Mouse (Mus musculus): ENCODE data around the gene Tsc22d2.
"Not testable (repeated sequence)": the region's sequence is repeated elsewhere in the genome, so short reads cannot be mapped to it uniquely, and the experiment has no call there.

The Tsc22d2 gene

DNA sequence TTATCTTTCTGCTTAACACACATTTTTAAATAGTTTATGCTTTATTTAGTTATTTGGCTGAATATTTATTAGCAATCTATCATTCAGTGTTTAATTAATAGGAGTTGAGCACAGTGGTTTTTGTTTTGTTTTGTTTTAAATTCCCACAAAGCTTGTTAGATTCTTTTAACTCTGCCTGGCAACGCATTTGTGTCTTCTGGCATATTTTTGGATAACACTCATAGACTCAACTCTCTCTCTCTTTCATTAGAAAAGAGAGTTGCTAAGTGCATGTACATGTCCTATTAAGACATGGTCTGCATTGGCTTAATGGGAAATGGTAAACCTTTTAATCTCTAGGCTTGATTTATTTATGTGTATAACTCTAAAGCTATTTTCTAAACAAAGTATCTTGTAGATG lies 14.3 kb downstream of the Tsc22d2 start:
- CTCF ChIA-PET = no interaction called here

DNA sequence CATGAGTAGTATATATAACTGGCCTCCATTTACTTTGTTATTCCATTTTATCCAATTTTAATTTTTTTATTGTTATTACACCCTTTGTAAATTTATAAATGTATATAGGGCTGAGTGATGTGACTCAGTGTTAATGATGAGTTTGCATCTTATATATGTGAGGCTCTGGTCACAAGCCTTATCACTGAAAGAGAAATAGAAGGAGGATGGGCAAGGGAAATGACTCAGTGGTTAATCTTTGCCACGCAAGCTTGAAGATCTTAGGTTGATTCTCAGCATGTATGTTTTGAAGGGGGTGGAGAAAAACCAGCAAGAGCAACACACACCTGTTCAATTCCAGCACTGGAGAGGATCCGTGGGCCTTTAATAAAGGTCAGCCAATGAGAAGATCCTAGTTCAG lies 19.9 kb downstream of the Tsc22d2 start:
- CTCF ChIA-PET = no interaction called here

DNA sequence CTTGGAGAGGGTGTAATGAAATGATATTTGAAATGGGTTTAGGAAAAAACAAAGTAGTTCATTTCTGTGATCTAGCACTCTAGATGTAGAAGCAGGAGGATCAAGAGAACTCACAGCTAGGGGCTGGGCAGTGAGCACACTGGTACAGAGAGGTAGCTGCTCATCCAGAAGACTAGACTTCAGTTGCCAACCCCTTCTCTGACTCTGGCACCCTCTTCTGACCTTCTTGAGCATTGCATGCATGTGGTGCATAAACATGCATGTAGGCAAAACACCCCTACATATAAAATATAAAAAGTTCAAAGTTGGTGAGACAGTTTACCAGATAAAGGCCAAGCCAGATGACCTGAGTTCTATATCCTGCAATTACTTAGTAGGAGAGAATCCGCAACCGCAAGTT lies 33.7 kb downstream of the Tsc22d2 start:
- CTCF ChIA-PET = interaction anchor here (0.6 kb wide), 1 partner anchor 23 kb away, joined by 3 read pairs; no protein-coding TSS in a partner anchor

DNA sequence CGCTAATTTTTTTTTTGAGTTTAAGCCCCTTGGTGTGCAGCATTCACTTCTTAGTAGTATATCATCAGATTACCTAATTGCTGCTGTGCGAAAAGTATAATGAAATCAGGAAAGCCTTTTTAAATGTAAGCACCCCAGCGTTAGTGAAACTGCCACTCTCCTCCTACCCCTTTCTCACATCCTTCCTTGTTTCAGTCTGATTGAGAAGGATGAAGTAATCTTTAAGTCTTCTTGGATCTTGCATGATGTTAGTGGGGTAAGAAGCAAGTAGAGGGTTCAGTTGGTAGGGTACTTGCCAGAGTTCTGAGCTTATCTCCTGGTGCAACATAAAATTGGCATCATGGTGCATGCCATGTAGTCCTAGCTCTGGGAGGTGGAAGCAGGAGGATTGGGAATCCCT lies 35.0 kb downstream of the Tsc22d2 start:
- CTCF ChIA-PET = no interaction called here

DNA sequence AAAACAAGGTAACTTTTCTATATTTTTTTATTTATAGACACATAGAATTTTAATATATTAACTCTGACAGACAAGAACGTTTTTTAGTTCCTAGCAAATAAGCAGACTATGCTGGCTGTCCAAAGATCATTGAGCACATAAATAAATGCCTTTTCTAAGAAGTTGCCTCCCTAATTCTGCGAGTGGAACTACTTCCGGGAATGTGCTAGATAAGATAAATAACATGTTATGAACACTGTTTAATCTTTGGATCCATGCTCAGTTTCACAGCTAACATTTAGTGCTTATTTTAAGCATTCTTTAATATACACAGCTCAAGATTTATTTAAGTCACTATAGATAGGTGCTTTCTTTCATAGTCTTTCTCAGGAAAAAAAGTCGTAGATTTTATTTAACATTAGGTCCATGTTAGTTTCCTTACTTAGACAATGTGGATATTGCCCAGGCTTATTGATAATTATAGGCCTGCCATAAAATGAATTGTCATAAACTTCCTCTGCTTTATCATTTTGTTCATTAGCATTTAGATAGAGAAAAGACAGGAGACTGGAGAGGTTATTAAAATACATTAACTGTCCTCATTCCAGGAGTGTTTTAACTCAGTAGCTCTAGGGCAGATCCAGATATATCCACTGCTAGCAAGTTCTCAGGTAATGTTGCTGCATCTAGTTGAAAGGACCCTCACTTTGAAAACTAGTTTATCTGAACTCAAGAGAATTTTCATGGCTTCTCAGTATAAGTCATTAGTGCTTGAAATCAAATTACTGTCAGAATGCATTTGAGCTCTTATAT lies 40.1 kb downstream of the Tsc22d2 start:
- CTCF ChIA-PET = interaction anchor here (0.7 kb wide), 1 partner anchor 18 kb away, joined by 4 read pairs; no protein-coding TSS in a partner anchor

DNA sequence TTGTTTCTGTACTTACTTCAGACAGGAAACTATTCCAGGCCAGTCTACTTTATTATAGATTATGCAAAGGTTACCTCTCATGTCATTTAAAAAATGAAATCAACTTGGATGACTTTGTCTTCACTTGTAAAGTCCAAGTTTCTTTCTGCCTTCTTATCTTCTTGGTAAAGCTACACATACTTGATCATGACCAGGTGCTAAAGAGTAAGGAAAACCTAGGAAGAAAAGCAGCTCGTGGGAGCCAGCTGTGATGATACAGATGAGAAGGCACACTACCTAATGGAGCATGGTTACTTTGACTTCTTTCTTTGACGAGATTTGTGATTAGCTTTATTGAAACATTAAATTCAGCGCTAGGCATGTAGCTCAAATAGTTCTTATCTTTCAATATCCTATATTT lies 40.7 kb downstream of the Tsc22d2 start:
- CTCF ChIA-PET = no interaction called here

DNA sequence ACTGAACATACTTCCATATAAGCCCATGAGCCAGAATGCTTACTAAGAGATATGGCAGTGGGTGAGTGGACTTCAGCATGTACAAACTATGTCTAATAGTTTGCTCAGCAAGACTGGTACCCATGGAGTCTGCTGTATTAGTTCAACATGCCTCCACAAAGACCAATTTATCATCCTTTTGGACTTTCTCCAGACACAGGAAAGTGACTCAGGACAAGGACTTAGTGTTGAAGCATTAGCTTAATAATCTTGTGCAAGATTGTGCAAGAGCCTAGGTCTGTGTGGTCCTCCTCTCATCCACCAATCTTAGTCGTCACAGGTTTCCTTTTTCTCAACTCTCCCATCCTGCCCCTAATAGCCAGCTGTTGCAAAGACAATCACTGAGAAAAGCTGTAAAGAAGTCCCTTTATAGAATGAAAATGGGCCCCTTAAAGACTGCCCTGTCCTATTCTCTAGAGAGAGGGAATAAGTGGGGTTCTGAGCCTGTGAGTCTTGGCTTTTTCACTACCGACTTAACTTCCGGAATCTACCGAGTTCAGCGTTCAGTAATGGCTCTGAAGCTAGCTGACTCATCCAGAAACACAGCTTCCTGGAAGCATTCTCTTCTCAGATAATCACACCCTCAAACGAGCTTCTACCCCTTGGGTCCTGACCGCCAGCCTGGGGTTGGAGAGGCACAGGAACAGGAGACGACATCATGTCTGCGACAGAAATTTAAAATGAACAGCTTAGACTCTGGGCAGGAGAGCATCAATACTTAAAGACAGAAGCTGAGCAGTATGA lies 55.3 kb downstream of the Tsc22d2 start:
- CTCF ChIA-PET = no interaction called here

DNA sequence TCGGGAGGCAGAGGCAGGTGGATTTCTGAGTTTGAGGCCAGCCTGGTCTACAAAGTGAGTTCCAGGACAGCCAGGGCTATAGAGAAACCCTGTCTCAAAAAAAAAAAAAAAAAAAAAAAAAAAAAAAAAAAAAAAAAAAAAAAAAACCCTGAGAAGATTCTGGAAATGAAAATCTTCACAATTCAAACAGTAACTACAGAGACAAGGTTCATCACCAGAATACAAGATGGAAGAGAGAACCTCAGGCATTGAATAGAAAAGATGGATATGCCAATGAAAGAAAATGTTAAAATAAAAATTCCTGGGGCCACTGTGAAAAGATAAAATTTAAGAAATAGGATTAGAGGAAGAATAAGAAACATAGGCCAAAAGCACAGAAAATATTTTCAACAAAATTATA lies 60.8 kb downstream of the Tsc22d2 start:
- CTCF ChIA-PET = not testable (repeated sequence)

DNA sequence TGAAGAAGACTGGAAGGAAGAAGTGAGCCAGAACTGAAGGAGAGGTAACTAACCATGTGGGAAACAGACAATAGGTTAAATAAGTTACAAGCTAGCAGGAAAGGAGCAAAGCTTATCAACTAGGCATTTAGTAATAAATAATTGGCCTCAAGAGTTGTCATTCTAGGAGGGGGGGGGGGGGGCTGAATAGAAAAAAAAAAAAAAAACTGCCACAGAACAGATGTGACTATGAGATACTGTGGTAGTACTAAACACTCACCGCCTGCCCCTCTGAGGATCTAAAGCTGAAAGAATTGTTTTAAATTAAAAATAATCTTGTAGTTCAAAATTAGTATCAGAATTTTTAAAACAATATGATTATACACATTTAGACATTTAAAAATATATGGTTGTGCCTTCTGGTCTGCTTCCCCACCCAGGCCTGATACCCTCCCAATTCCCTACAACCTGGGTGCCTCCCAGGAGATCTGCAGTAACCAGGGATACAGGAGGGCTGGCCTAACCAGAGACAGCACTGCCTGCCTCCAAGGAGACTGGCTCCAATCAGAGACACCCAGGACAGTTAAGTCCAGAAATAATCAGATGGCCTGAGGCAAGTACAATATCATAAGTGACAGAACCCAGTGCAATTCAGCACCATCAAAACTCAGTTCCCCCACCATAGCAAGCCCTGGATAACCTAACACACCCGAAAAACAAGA lies 64.4 kb downstream of the Tsc22d2 start:
- CTCF ChIA-PET = no interaction called here

DNA sequence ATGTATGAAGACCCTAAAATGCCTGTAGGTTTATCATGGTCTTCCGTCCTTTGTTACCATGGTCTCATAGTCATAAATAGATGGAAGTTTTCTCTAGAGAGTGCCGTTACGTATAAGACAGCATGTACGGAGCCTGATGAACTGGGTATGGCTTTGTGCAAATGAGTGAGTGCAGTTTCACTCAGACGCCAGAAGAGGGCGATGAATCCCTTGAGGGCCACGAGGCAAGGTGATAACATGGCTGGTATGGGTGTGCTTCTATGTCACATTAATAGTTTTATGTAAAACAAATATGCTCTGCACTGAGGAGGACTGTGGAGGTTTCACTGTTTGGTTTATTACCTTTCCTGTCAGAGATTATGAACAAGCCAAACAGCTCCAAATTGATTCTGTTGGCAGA lies 71.4 kb downstream of the Tsc22d2 start:
- CTCF ChIA-PET = no interaction called here

DNA sequence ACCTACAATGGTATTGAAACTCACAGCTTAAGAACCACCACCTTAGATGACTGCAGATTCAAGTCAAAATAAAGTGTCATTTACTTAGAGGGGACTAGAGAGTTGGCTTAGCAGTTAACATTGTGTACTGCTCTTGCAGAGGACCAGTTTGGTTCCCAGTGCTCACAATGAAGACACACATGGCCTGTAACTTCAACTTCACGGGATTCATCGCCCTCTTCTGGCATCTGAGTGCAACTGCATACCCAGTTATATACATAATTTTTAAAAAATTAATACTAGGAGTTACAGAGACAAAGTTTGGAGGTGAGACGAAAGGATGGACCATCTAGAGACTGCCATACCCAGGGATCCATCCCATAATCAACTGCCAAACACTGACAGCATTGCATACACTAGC lies 72.6 kb downstream of the Tsc22d2 start:
- CTCF ChIA-PET = no interaction called here

DNA sequence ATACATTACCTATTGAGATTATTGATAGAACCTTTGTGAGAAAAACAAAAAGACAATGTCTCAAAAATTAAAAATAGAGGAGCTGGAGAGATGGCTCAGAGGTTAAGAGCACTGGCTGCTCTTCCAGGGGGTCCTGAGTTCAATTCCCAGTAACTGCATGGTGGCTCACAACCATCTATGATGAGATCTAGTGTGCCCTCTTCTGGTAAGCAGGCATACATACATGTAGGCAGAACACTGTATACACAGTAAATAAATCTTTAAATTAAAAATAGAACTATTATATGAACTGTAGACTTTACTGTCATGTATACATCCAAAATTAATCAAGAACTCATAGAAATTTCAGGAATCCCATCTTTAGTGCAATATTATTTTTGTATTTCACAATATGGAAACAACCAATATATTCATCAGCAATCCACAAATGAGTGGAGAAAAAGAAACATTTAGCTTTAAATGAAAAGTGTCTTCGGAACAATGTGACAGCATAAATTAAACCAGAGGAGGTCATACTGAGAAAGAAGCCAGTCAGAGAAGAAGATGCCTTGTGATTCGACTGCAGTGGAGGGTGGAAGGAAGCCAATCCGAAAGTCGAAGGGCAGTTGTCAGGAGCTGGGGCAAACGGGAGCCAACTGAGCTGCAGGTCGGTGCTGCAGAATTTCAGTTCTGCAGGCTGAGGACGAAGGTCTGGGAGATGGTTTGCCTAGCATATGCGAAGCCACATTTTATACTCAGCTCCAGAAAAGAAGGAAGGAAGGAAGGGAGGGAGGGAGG lies 73.7 kb downstream of the Tsc22d2 start:
- CTCF ChIA-PET = interaction anchor here (0.8 to 0.9 kb wide), 2 partner anchors 19 to 41 kb away, joined by 3 read pairs; no protein-coding TSS in a partner anchor

DNA sequence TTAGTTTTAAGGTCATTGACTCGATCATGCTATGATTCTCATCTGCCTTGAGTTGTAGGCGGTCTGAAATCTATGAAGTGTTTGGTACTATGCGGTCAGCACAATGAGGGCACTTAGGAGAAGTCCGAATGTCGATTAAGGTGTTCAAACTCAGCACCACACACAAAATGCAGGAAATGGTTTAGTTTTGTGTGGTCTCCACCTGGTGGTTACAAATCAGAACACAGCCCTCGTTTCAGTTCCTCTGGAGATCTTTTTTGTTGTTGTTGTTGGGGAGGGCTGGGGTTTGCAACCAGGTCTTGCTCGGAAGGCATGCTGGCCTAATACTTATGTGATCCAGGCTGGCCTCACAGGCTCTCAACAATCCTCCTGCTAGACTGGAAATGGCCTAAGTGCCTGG lies 76.3 kb downstream of the Tsc22d2 start:
- CTCF ChIA-PET = no interaction called here

DNA sequence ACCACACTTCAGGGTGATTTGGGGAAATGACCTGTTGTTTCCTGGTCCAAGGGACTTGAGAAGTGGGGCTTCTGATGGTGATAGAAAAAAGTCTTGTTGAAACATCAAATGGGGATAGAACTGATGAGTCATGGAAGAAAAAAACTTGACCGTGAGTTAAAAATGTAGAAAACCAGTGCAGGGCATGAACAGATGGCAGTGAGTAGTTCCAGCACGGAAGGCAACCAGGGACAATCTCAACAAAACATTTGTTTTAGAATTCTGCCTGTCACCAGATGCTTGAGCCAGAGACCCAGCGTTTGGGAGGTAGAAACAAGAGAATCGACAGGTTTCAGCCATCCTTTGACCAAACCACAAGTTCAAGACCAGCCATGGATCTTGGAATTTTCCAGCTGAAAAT lies 79.1 kb downstream of the Tsc22d2 start:
- CTCF ChIA-PET = no interaction called here

DNA sequence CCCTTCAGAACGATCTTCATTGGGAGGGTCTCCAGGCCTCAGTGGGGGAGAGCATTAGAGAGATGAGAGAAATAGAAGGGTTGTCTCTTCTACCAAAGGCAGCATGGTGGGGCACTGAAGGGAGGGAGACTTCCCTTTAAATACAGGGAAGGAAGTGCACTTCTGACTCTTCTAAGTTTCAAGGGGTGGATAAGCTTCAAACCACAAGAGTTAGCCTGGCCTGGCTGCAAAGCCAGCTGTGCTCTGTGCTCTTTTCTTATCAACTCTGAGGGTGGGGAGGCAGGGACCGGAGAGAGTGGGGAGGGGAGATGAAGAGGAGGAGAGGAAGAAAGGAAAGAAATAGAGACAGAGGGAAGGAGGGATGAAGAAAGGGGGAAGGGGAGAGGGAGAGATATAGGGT lies 87.4 kb downstream of the Tsc22d2 start:
- CTCF ChIA-PET = interaction anchor here (0.7 to 1.1 kb wide), 2 partner anchors 80 to 162 kb away, joined by 4 to 7 read pairs; no protein-coding TSS in a partner anchor

DNA sequence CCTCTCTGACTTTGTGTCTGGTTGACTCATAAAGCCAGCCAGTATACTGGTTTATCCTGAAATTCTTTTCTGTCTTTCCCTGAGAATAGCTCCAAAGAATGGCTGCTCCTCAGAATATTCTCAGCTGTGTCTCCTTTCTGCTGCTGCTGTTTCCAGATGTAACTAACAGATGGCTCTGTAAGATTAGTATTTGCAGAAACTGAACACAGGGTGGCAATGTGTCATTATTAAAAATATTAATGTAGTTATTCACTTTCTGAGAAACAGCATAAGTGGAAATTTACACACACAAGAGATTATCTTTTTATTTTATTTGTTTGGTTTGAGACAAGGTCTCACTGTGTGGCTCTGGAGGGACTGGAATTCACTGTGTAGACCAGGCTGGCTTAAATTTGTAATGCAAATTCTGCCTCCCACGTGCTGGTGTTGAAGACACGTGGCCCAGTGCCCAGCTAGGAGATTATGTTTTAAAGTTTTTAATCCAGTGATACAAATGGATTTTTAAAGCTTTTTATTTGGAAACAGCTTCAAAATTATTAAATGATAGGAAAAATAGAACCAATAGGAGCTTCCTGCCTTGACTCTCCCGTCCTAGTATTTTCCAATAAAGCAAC lies 89.3 kb downstream of the Tsc22d2 start:
- CTCF ChIA-PET = no interaction called here

DNA sequence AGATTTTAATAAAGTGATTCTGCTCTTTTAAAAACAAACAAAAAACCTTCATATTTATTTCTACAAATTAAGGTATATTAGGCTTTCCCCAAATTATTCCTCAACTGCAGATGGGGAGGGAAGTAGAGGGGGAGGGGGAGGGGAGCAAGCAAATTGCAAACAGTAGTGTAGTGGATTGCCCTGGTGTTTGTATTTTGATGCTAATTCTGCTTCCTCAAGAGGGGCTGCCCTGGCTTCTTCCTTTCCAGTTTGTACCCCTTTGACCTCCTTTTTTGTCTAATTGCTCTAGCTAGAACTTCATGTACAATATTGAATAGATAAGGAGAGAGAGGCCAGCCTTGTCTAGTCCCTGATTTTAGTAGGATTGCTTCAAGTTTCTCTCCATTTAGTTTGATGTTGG lies 90.2 kb downstream of the Tsc22d2 start:
- CTCF ChIA-PET = no interaction called here

DNA sequence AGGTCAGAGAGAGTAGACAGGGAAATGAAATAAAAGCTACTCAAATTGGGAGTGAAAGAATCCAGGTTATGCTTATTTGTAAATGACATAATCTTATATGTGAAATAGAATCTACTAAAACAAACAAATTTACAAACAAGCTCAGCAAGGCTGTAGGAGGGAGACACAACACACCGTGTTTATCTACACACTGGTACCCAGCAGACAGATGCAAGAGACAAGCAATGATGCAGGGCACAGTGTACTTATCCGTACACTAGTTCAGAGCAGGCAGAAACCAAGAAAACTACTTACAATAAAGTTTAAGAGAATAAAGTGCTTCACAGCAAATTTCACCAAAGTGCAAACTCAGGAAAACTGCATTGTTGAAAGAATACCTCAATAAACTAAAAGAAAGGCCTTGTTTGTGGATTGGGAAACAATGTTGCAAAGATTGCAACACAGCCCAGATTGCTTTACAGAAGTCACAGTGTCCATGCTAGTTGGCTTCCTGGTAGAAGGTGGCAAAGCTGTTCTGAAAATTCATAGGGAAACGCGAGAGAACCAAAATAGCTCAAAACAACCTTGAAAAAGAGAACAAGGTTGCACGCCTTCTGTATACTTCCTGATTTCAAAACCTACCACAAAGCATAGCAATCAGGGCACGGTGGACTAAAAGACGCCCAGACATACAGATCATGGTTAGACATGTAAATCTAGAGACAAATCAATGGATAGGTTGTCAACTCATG lies 93.7 kb downstream of the Tsc22d2 start:
- CTCF ChIA-PET = no interaction called here

DNA sequence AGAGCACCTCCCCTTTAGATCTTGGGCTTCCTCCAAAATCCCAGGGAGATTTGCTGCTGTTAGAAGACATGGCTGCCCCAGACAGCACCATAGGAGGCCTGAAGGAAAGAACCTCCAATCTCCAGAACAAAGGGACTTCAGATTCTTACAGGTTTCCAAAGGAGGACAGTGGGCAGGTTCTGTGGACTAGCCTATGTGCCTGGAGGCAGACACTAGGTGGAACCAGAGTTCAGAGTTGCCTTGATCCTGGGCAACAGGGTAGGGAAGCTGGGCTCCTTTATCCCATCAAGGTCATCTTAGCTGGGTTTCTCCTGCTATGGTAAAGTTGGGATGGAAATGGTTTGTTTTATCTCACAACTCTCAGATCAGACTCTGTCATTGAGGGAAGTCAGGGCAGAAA lies 97.1 kb downstream of the Tsc22d2 start:
- CTCF ChIA-PET = no interaction called here

DNA sequence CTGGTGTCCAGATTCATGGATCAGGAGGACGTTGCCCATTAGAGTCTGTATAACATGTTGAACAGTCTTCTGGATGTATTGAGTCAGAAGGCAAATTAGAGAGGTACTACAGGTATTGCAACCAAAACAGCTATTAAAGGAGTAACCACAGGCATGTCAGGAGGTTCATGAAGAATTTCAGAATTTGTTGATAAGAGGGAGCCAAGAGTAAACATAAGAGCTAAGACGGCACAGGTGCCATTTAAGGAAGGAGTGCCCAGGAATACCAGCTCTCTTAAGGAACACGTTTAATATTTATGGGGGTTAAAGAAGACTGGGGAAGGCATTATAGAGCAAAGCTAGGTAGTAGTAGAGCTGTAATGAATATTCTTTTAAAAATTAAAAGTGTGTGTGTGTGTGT lies 98.2 kb downstream of the Tsc22d2 start:
- CTCF ChIA-PET = interaction anchor here (0.6 to 0.7 kb wide), 5 partner anchors 13 to 196 kb away, joined by 3 to 7 read pairs (median 4); no protein-coding TSS in a partner anchor

Measured in spleen, embryonic (tissue).